Mouse (Mus musculus): ENCODE data around the gene Polr2l. TPM values are rescaled to one million over a fixed set of nuclear protein-coding genes. Genes with fewer than 3 reads are reported as not detected.
"Not testable (repeated sequence)": the region's sequence is repeated elsewhere in the genome, so short reads cannot be mapped to it uniquely, and the experiment has no call there.

Polr2l gene
- polyA plus RNA-seq, 1 experiment from 2014 or later: 85.9 TPM

DNA sequence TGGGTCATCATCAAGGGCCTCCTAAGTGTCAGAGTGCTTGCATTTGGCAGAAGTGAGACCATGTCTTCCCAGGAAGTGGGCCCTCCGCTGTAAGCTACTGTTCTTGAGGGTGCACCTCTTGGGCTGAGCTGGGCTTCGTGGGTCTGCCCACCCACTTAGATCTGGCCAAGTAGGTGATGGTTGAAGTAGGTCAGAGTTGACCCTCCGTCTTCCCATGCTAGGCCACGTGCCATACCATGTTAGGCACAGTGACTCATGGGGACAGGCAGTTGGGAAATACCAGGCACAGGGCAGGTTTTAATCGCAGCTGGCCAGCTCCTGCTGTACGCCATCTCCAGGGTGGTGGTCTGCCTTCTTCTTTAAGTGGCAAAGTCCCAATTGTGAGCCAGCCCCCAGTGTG lies 18.2 kb downstream of the Polr2l start:
- H3K36me3 ChIP-seq: peaks cover 15% of the 10 kb centered on the region
- WGBS: 97% methylated on average over 6 of the region's 6 CpGs
- ATAC-seq (ENCODE audit: low FRiP score, low read depth): no peak
- peak overlapping the region; percentile 89; the same call in 1 of the 2 replicates for H3K4me2 ChIP-seq
- no peak overlapping the region for H3K9ac ChIP-seq
- H3K4me1 ChIP-seq (replicated peaks): peaks cover 25% of the 10 kb centered on the region
- H3K9me3 ChIP-seq: no peaks in the 10 kb centered on the region
- H3K27me3 ChIP-seq: peaks cover 26% of the 10 kb centered on the region
- H3K27ac ChIP-seq (replicated peaks): no peak overlapping the region
- no peak overlapping the region for H3K4me3 ChIP-seq

- H3K4me1 ChIP-seq (replicated peaks): peaks cover 21% of the 10 kb centered on the region
- peak overlapping the region; percentile 89 for H3K4me2 ChIP-seq
- 2% methylated on average over 23 of the region's 23 CpGs for WGBS
- peak; percentile 14 for ATAC-seq (ENCODE audit: low FRiP score, low read depth)
- no peaks in the 10 kb centered on the region for H3K9me3 ChIP-seq
- peak overlapping the region; percentile 63 for H3K9ac ChIP-seq
- H3K27ac ChIP-seq (replicated peaks): peak overlapping the region; percentile 61
- peak overlapping the region; percentile 68 for H3K4me3 ChIP-seq
- peaks cover 17% of the 10 kb centered on the region for H3K27me3 ChIP-seq
- peaks cover 23% of the 10 kb centered on the region for H3K36me3 ChIP-seq
Measured at GRCm38 (mm10) chr7:141455610-141456314, 19.2 kb downstream of the Polr2l start.

- WGBS: under 1% methylated on average over 43 of the region's 45 CpGs
- Histone ChIP-seq H3K4me2 (peak within 1 kb of the TSS; percentile 89), H3K4me3 (peak within 1 kb of the TSS; percentile 68), H3K27me3 (peaks cover 10% of the 10 kb centered on the region), H3K36me3 (peaks cover 30% of the 10 kb centered on the region), H3K9ac (peak within 1 kb of the TSS; percentile 63), H3K27ac (replicated peaks) (peak within 1 kb of the TSS; percentile 61), H3K4me1 (replicated peaks) (peaks cover 21% of the 10 kb centered on the region), H3K9me3 (no peaks in the 10 kb centered on the region)
- peak; percentile 80 for ATAC-seq (ENCODE audit: low FRiP score, low read depth)
Measured at GRCm38 (mm10) chr7:141454967-141455551, 19.9 kb downstream of the Polr2l start, which contains the start of gene Pnpla2. Gene Pnpla2 (plus strand): TSS chr7:141455198.

DNA sequence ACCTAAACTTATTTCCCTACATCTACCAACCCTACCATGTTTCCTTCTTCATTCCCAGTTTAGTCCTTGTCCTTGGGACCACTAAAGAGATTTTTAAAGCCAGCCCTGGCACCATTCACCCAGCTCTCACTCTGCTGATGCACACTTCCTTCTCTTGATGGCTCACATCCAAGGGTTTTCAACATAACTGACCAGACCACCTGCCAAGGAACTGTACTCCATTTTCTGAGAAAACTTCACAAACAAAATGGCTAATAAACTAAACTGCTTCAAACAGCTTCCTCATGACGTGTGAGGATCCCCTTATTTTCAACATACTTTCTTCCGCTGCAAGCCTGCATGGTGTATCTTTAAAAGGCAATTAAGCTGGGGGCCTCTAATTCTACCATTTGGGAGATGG lies 21.3 kb downstream of the Polr2l start:
- Histone ChIP-seq H3K27ac (replicated peaks) (no peak overlapping the region), H3K4me2 (no peak overlapping the region), H3K9ac (no peak overlapping the region), H3K27me3 (no peaks in the 10 kb centered on the region), H3K9me3 (no peaks in the 10 kb centered on the region), H3K4me1 (replicated peaks) (peaks cover 25% of the 10 kb centered on the region), H3K36me3 (peaks cover 34% of the 10 kb centered on the region), H3K4me3 (no peak overlapping the region)
- ATAC-seq (ENCODE audit: low FRiP score, low read depth): no peak
- 81% methylated on average over 2 of the region's 2 CpGs for WGBS

DNA sequence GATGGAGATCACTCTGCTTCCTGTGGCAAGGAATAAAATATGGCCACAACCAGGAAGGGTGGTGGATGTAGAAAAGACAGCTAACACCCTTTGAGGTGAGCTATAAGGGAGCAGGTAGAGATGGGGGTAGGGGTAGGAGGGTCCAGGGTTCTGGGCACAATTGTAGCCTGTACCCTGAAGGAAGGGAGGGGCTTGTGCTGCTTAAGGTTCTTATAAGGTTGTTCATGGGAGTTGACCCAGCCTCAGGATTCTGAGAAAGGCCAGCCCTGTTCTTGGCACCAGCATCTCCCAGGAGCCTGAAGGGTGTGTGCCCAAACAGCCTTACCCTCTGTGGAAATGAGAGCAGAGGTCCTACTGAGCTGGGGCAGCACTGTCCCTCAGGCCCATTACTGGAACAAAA lies 23.0 kb downstream of the Polr2l start:
- Histone ChIP-seq H3K36me3 (peaks cover 36% of the 10 kb centered on the region), H3K27ac (replicated peaks) (no peak overlapping the region), H3K4me3 (no peak overlapping the region), H3K9ac (no peak overlapping the region), H3K4me2 (no peak overlapping the region), H3K4me1 (replicated peaks) (peaks cover 31% of the 10 kb centered on the region), H3K27me3 (no peaks in the 10 kb centered on the region), H3K9me3 (no peaks in the 10 kb centered on the region)
- ATAC-seq (ENCODE audit: low FRiP score, low read depth): no peak

DNA sequence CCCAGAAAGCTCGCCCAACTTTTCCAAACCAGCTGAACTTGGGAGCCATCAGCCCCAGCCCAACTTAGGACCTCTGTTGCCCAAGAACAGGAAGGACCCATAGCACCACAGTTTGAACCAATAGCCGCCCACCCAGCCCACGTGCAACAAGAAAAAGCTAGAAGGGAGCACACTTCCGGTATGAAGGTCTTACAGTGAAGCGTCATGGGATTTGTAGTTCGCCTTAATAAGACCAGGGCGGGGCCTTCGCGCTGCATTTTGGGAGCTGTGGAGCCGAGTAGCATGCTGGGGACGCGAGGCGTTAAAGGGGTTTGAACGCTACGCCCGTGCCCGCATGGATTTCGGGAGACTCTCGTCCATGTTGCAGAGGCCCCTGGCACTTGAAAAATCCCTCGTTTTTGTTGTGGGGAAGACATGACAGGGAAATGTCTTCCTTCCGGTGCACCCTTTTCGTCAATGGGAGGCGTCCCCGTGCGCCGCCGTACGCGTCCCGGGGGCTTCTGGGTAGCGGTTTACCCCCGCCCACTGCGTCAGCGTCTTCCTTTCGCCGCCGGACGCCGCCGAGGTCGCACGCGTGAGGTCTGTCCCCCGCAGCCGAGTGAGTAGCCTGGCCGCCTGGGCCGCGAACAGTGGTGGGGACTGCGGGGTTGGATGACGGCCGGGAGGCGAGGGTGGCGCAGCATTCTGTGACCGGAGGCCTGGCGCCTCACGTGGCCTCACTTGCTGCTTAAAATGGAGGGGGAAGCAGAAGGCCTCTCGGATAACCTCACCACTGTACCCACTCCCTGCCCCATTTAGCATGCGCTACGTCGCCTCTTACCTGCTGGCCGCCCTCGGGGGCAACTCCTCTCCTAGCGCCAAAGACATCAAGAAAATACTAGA lies 27.6 kb downstream of the Polr2l start, which contains the start of gene Rplp2:
TSS of gene Rplp2 (plus strand) at position 261 of the 882 bp plus-strand sequence.
- Histone ChIP-seq H3K4me2 (peak within 1 kb of the TSS; percentile 70), H3K9me3 (no peaks in the 10 kb centered on the region), H3K4me1 (replicated peaks) (peaks cover 34% of the 10 kb centered on the region), H3K9ac (peak within 1 kb of the TSS; percentile 96), H3K27me3 (no peaks in the 10 kb centered on the region), H3K27ac (replicated peaks) (peak within 1 kb of the TSS; percentile 95), H3K4me3 (peak within 1 kb of the TSS; percentile 79), H3K36me3 (peaks cover 36% of the 10 kb centered on the region)
- under 1% methylated on average over 63 of the region's 63 CpGs for WGBS
- ATAC-seq (ENCODE audit: low FRiP score, low read depth): peak; percentile 93

GRCm38 (mm10) chr7:141446374-141446773 lies 28.6 kb downstream of the Polr2l start:
- ATAC-seq (ENCODE audit: low FRiP score, low read depth); H3K27me3 ChIP-seq; H3K9ac ChIP-seq; H3K4me3 ChIP-seq; H3K27ac ChIP-seq (replicated peaks); H3K9me3 ChIP-seq: not testable (repeated sequence)
- Histone ChIP-seq H3K4me1 (replicated peaks) (peaks cover 34% of the 10 kb centered on the region), H3K36me3 (peaks cover 28% of the 10 kb centered on the region), H3K4me2 (peak overlapping the region; percentile 70)
- 86% methylated on average over 3 of the region's 3 CpGs for WGBS

- Histone ChIP-seq H3K4me1 (replicated peaks) (peaks cover 32% of the 10 kb centered on the region), H3K9ac (peak within 1 kb of the TSS; percentile 39; the same call in 1 of the 2 replicates), H3K36me3 (peaks cover 5% of the 10 kb centered on the region; the same call in 1 of the 2 replicates), H3K27me3 (no peaks in the 10 kb centered on the region), H3K4me2 (peak within 1 kb of the TSS; percentile 75), H3K4me3 (peak within 1 kb of the TSS; percentile 36), H3K27ac (replicated peaks) (no peak within 1 kb of the TSS; the same call in 1 of the 2 replicates), H3K9me3 (no peaks in the 10 kb centered on the region)
- no peak for ATAC-seq (ENCODE audit: low FRiP score, low read depth)
- WGBS: 0% methylated on average over 25 of the region's 25 CpGs
Measured at GRCm38 (mm10) chr7:141443828-141444237, 31.1 kb downstream of the Polr2l start, which contains the start of gene Pidd1. Gene Pidd1 (minus strand): TSS chr7:141444025.

DNA sequence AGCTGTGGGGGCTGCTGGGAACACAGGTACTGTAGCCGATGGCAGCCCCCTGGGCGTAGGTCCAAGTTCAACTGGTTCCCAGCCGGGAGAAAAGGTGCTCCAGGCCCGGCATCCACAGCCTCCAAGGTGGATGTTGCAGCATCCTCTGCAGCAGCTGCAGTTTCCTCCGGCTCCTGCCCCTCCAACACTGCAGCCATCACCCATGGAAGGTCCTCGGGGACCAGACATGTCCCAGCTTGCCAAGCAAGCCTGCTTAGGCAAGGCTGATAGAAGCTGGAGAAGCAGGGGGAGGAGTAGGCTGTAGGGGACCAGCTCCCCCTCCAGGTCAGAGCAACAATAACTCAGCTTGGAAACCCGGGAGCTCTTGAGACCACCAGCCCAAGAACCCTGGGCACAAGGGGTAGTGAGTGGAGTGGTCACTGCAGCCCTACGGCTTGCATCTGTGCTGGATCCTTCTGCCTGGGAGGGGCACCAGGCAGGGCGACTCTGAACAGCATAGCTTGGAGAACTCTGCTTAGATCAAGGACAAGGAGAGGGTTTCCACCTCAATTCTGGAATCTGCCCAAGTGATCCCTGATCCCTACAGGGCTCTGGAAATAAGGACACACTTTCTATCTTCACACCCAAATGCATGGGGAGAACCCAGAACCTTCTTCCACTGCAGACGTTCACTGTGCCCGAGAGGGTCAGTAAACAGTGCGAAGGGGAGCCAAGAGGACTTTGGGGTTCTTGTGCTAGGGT lies 31.7 kb downstream of the Polr2l start:
- Histone ChIP-seq H3K4me2 (peak overlapping the region; percentile 75), H3K27me3 (no peaks in the 10 kb centered on the region), H3K36me3 (no peaks in the 10 kb centered on the region), H3K4me1 (replicated peaks) (peaks cover 29% of the 10 kb centered on the region), H3K4me3 (peak overlapping the region; percentile 36), H3K27ac (replicated peaks) (no peak overlapping the region; the same call in 1 of the 2 replicates), H3K9ac (peak overlapping the region; percentile 39; the same call in 1 of the 2 replicates), H3K9me3 (no peaks in the 10 kb centered on the region)
- ATAC-seq (ENCODE audit: low FRiP score, low read depth): no peak
- WGBS: 27% methylated on average over 12 of the region's 12 CpGs

DNA sequence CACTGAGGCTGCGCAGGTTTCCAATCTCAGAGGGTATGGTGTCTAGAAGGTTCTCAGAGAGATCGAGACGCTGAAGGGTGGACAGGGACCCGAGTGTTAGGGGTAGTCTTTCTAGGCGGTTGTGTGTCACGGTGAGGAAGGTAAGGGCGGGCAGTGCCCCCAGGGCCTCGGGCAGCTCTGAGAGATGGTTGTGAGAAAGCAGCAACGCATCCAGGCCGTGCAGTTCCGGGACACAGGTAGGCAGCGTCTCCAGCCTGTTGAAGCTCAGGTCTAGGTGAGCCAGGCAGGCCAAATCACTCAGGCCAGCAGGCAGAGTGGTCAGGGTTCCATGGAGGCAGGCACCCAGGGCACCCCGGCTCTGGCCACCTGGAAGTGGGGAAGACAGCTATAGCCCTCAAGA lies 32.7 kb downstream of the Polr2l start:
- 94% methylated on average over 13 of the region's 13 CpGs for WGBS
- no peak overlapping the region for H3K4me3 ChIP-seq
- peak overlapping the region; percentile 75; the same call in 1 of the 2 replicates for H3K4me2 ChIP-seq
- no peak overlapping the region for H3K27ac ChIP-seq (replicated peaks)
- H3K9ac ChIP-seq: no peak overlapping the region
- no peaks in the 10 kb centered on the region for H3K36me3 ChIP-seq
- H3K9me3 ChIP-seq: no peaks in the 10 kb centered on the region
- H3K27me3 ChIP-seq: no peaks in the 10 kb centered on the region
- peaks cover 34% of the 10 kb centered on the region for H3K4me1 ChIP-seq (replicated peaks)
- no peak for ATAC-seq (ENCODE audit: low FRiP score, low read depth)

DNA sequence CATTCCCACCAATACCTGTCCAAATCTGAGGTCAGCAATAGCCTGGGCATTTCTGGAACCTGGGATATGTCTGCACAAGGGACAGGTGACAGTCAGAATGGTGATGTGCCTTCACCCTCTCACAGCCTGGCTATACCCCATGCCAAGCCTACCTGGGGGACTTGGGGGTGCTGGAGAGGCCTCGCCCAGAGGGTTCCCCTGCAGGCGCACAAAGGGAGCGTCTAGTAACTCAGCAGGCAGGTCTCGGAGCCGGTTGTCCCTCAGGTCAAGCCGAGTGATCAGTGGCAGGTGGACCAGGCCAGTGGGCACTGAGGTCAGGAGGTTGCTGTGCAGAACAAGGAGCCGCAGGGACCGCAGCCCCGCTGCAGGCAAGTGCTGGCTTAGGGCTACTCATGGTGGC lies 33.5 kb downstream of the Polr2l start:
- no peaks in the 10 kb centered on the region for H3K9me3 ChIP-seq
- no peaks in the 10 kb centered on the region for H3K36me3 ChIP-seq
- no peak overlapping the region for H3K27ac ChIP-seq (replicated peaks)
- peaks cover 35% of the 10 kb centered on the region for H3K4me1 ChIP-seq (replicated peaks)
- H3K27me3 ChIP-seq: no peaks in the 10 kb centered on the region
- no peak overlapping the region for H3K4me3 ChIP-seq
- no peak for ATAC-seq (ENCODE audit: low FRiP score, low read depth)
- H3K4me2 ChIP-seq: no peak overlapping the region
- H3K9ac ChIP-seq: no peak overlapping the region
- WGBS: 96% methylated on average over 9 of the region's 9 CpGs

Measured in hindbrain, embryonic 15.5 days (tissue).